Mouse (Mus musculus) spleen, adult 2 months (tissue): ENCODE measurements around the gene Nectin2.

Experiments
- CTCF ChIP-seq: fragments of 200-500 bp; IDR thresholded peaks from 2 replicates; pipeline ENCODE4 v1.5.1; 2011; ENCODE audit warnings: mild to moderate bottlenecking, inconsistent platforms; ENCODE audit not compliant: insufficient read depth, insufficient read length, insufficient replicate concordance; ENCODE audit errors: extremely low read depth
- POLR2A ChIP-seq: fragments of 200-500 bp; IDR thresholded peaks from 2 replicates; pipeline ENCODE4 v1.6.1; 2011; ENCODE audit warnings: low read depth, low read length, inconsistent platforms

- TF ChIP-seq POLR2A (no peak), CTCF (no peak)
Measured at GRCm38 (mm10) chr7:19724167-19724566, 26.1 kb downstream of the Nectin2 start.
